20 mouse cellular contexts compared by ENCODE assay signal in genomic region chr14:55735334-55735733, GRCm38 (mm10). TPM values are rescaled to one million over a fixed set of nuclear protein-coding genes. Genes with fewer than 3 reads are reported as not detected.
"Had no signal": no experiment of that assay in that cellular context is flagged by ENCODE, and none has a peak within 500 bp of the region (broad histone marks: within the 10 kb centered on the region; RNA-seq: fewer than 3 reads in every experiment).

No protein-coding gene starts in this region.

- H3K4me3 ChIP-seq: lung, embryonic 15.5 days; midbrain, embryonic 10.5 days; midbrain, embryonic 12.5 days; myocyte; neural tube, embryonic 13.5 days; neural tube, embryonic 15.5 days had no signal

- H3K4me1 ChIP-seq: lung, embryonic 15.5 days; midbrain, embryonic 10.5 days; midbrain, embryonic 12.5 days; neural tube, embryonic 13.5 days; neural tube, embryonic 15.5 days had no signal

- ATAC-seq: lung, postnatal 0 days; midbrain, embryonic 16.5 days had no signal

- H3K4me2 ChIP-seq: lung, embryonic 15.5 days; midbrain, embryonic 12.5 days; neural tube, embryonic 13.5 days; neural tube, embryonic 15.5 days had no signal

- H3K27ac ChIP-seq: lung, embryonic 15.5 days; midbrain, embryonic 10.5 days; midbrain, embryonic 12.5 days; neural tube, embryonic 13.5 days; neural tube, embryonic 15.5 days had no signal

- H3K9me3 ChIP-seq: lung, embryonic 15.5 days; midbrain, embryonic 10.5 days; midbrain, embryonic 12.5 days; neural tube, embryonic 13.5 days; neural tube, embryonic 15.5 days had no signal

- H3K9ac ChIP-seq: liver, postnatal 0 days; lung, embryonic 15.5 days; midbrain, embryonic 12.5 days; neural tube, embryonic 13.5 days; neural tube, embryonic 15.5 days had no signal

- H3K27me3 ChIP-seq: lung, embryonic 15.5 days; midbrain, embryonic 12.5 days; neural tube, embryonic 13.5 days had no signal

- DNase-seq: liver, postnatal 0 days; lung, adult 2 months; lung, postnatal 14 days; lung, postnatal 36 days; midbrain, embryonic 14.5 days; right cerebral cortex, postnatal 14 days; spleen, adult 18-20 months; thymus, adult 18-20 months; thymus, postnatal 14 days; thymus, postnatal 36 days had no signal

RNA-seq across cellular contexts. Expression of gene Tgm1, which starts 21.6 kb away (rescaled TPM):
- total RNA-seq: megakaryocyte-erythroid progenitor cell, adult 5-6 weeks had no signal

RNA-seq across cellular contexts. Expression of gene Cideb, which starts 22.9 kb away (rescaled TPM):
- total RNA-seq: megakaryocyte-erythroid progenitor cell, adult 5-6 weeks had no signal
- polyA plus RNA-seq: midbrain, embryonic 12.5 days; thymus, postnatal 0 days had no signal
